Mouse (Mus musculus): ENCODE results near the gene Zbtb24.

Zbtb24 gene

DNA sequence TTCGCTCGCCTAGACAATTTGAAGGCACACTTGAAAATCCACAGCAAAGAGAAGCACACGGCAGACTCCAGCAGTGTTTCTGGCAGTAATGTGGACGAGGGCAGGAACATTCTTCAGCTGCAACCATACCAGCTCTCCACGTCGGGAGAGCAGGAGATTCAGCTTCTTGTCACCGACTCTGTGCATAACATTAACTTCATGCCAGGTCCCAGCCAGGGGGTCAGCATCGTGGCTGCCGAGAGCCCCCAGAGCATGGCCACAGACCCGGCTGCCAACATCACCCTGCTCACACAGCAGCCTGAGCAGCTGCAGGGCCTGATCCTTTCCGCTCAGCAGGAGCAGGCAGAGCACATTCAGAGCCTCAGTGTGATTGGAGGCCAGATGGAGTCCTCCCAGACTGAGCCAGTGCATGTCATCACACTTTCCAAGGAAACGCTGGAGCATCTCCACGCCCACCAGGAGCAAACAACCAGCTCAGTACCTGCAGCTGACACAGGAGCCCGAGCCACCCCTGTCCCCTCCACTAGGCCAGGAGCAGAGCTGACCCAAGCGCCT, 14.3 kb downstream of the Zbtb24 start:
- no peak for DNase-seq (ENCODE audit: low spot score in 2 of 2)

DNA sequence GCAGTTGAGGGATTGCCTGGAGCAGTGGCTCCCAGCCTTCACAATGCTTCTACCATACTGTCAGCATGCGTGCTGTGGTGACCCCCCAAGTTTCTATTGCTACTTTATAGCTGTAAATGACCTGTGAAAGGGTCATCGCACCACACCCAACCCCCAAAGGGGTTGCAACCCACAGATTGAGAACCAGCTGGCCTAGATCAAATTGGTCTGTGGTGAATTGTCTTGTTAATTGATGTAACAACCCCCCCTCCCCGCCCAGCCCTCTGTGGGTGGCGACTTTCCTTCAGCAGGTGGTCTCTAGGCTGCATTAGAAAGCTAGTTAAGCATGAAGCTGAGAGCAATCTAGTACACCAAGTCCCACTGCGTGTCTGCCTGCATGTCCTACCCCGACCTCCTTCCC, 17.1 kb downstream of the Zbtb24 start:
- no peak for DNase-seq (ENCODE audit: low spot score in 2 of 2)

DNA sequence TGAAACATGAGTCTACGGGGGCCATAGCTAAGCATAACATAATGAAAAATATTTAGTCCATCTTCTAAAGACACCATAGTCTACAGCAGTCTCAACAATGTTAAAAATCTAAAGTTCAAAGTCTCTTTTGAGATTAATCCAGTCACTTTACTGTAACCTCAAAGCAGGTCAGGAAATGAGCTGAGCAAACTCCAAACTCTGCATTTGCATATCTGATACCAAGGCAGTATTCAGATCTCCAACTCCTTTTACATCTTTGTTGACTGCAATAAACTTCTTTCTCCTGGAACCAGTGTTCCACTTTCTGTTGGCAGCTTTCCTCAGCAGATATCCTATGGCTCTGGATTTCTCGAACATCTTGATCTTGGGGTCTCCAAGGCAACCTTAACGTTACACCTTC, 20.5 kb downstream of the Zbtb24 start:
- no peak for DNase-seq (ENCODE audit: low spot score in 2 of 2)

- DNase-seq (ENCODE audit: low spot score in 2 of 2): no peak
These were observed 22.4 kb downstream of the Zbtb24 start for GRCm38 (mm10) chr10:41472534-41472933.

- DNase-seq (ENCODE audit: low spot score in 2 of 2): no peak
These were observed 22.8 kb downstream of the Zbtb24 start for GRCm38 (mm10) chr10:41472962-41473481.

GRCm38 (mm10) chr10:41473782-41474468, 23.7 kb downstream of the Zbtb24 start:
- DNase-seq (ENCODE audit: low spot score in 2 of 2): no peak

DNA sequence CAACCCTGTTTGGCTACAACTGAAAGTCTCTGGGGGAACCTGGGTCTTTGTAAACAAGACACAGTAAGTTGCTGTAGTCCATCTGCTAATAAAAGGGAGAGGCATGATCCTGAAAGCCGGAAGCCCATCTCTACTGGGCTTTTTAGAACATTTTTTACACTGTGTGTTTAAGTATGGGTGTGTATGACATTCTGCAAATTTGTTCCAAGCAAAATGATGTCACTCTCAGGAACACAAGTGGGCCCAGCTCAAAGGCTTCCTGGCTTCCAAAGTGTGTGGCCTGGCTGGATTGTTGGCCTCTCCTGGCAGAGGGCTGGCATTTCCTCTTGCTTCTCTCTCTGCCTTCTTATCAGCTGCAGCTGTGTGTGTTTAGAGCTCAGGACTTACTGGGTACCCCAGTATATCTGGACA, 24.8 kb downstream of the Zbtb24 start:
- DNase-seq (ENCODE audit: low spot score in 2 of 2): no peak

DNA sequence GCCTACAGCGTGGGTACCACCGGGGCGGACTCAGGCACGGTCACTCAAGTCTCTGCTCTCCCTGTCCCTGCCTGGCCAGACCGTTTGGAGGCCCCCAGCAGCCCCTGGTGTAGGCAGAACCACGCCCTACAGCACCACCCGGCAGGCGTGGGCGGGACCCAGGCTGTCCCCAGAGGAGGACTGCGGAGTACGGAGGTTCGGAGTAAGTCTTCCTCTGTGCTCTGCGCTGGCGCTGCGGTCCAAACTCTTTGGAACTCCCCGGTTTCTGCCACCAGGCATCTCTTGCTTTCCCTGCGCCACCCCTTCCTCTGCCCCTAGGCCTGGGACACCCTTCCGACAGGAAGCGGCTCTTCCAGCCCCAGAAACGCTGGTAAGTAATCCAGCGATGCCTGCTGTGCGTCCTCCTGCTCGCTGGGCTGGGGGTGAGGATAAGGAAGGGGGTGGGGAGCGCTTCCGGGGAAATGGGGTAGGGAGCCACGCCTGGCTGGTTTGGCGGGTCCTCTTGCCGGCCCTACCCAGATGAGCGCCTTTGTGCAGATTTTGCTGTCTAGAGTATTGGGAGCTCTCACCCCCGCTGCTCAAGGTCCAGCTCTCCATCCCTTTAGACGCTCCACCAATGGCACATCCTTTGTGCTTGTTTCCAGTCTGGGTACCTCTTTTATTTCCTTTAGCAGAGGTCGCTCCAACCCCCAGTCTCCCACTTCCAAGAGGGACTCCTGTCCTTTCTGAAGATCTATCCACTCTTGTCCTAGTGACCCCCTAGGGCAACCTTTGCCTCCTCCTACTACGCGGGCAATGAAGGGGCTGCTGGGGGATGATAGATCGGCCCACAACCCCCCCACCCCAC, 26.2 kb downstream of the Zbtb24 start, which contains the start of gene Mical1:
Gene Mical1, plus strand, starts transcription at position 144 of the 847 bp plus-strand sequence.
- peak; percentile 34 to 57 for DNase-seq (ENCODE audit: low spot score in 2 of 2)

DNA sequence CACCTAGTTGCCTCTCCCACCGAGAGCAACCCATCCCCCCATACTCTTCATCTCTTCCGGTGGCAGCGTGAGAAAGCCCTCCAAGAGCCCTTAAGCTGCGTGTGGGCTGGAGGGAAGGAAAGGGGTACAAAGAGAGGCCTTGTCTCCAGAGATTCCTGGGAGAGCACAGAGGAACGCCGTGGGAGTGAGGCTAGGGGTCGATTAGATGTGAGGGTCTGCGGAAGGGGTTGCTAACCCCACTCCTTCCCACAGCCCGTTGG, 26.8 kb downstream of the Zbtb24 start:
- no peak for DNase-seq (ENCODE audit: low spot score in 2 of 2)

DNA sequence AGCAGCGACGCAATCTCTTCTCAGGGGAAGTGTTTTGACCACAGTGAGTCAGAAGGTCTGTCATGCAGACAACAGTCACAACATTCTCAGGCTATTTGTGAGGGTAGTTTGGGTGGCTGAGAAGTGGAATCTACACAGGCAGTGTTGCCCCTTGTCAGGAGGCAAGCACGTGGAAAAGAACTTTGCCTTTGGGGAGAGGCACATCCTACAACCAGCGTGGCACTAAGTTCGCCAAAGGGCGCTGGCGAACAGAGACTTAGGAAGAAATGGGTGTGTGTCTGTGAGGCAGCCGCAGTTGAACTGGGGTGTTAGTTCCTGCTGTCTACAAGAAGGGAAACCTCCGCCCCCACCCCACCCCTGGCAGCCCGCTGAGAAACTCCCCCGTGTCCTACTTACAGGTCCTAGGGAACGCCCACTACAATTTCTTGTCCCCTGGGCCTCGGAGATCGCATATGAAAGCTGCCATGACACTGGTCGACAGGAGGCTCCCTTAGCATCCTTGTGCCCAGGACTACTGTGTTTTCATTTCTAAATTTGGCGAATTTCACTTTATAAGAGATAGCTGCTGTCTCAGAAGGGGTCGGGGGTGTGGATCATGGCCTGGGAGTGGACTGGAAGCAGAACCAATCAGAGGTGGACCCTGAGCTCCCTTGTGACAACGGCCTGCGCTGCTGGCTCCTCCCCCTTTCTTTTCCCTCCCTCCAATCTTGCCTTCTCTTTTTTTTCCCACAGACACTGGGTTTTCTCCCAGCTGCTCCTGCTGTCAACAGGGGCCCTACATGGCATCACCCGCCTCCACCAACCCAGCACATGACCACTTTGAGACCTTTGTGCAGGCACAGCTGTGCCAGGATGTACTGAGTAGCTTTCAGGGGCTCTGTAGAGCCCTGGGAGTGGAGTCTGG, 27.3 kb downstream of the Zbtb24 start:
- peak; percentile 33 to 59 for DNase-seq (ENCODE audit: low spot score in 2 of 2)

DNA sequence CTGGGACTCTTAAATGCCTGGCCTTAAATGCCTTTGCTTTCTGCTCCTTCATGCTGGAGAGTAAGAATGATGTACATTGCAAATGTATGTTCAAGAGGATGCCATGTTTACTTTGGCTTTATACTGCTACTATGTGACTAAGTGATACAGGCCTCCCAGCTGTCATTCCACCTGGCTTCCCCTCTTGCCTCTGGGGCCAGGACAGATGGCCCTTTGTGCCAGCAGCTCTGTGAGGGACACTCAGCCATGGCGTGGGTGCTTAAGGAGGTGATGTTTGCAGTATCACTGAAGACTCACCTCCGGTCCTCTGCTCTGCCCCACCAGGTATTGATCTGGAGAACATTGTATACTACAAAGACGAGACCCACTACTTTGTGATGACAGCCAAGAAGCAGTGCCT, 29.8 kb downstream of the Zbtb24 start:
- DNase-seq (ENCODE audit: low spot score in 2 of 2): no peak

GRCm38 (mm10) chr10:41480938-41481880, 31.0 kb downstream of the Zbtb24 start:
- DNase-seq (ENCODE audit: low spot score in 2 of 2): no peak

GRCm38 (mm10) chr10:41482446-41482845, 32.3 kb downstream of the Zbtb24 start:
- DNase-seq (ENCODE audit: low spot score in 2 of 2): no peak

GRCm38 (mm10) chr10:41485778-41486177, 35.6 kb downstream of the Zbtb24 start:
- DNase-seq (ENCODE audit: low spot score in 2 of 2): no peak

DNA sequence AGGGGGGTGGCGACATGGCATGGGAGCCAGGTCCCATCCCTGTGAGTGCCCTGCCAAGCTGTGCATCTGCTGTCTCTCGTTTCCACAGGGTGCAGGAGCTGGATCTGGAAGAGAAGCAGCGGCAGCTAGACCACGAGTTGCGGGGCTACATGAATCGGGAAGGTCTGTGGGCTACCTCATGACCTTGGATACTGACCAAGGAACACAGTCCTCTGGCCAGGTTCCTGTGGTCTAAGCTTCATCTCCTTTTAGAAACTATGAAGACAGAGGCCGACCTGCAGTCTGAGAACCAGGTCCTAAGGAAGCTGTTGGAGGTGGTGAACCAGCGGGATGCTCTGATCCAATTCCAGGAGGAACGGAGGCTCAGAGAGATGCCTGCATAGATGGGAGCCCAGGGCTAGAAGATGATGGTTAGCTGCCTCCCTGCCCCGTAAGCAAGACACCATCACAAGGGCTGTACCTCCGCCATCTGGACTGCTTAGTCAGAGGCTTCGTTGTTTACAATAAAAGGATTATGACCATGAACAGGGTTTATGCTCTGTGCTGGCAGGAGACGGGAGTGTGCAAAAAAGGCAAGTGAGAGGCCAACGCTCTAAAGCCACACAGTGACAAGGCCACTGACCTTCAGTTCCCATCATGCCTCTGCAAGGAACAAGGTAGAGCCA, 36.5 kb downstream of the Zbtb24 start:
- DNase-seq (ENCODE audit: low spot score in 2 of 2): no peak

DNA sequence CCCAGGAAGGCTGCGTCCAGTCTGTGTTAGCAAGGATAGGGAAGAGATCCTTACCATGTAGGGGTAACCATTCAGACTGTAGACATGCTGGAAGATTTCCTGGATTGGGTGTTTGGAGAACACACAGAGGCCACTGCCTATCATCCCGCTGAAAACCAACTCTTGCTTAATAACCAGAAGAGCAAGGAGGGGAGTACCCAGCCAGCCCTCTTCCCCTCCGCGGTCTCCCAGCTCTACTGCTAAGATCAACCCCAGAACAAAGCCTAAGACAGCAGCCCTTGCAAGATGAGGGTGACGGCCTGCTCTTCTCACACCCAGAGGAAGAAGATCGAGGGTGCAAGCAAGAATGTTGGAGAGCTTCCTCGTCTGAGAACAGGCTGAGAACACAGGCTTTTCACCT, 38.7 kb downstream of the Zbtb24 start:
- DNase-seq (ENCODE audit: low spot score in 2 of 2): no peak

- no peak for DNase-seq (ENCODE audit: low spot score in 2 of 2)
These were observed 39.1 kb downstream of the Zbtb24 start for GRCm38 (mm10) chr10:41489294-41489693.

DNA sequence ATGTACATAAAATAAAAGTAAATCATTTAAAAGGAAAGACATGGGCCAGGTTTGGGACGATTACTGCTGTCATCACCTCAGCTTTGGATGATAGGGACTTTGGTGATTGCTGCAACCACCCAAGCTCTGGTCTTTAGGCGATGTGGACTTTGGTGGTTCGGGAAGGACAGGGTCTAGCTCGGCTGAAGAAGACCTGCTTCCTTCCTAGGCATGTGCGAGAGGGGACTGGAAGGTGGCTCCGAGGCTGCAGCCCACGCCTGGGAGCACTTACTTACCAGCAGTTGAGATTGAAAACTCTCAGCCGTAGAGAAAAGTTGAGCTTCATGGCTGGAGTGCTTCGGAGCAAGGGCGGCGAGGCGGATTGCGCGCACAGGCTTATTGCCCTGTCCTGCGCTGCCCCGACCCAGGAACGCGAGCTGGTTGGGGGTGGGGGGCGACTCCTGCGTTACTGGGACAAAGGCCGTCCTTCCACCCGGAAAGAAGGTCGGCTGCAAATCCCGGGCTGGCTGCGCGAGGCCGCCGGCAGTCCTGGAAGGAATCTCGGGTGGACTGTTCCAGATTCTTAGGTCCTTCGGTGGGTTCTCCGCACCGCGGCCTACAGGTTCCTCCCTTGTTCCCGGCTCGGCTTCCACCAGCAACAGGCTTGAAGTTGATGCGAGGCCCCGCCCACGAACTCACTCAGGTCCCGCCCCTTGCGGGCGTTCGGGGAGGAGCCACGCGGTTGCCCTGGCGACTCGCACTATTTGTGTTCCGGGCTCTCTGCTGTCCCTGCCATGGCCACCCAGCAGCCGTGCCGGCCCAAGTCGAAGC, 39.7 kb downstream of the Zbtb24 start, which contains the start of the genes Smpd2 and Ppil6:
Gene Smpd2, minus strand, starts transcription at position 662 of the 810 bp plus-strand sequence.
Gene Ppil6, plus strand, starts transcription at position 732 of the 810 bp plus-strand sequence.
- peak; percentile 94 to 95 for DNase-seq (ENCODE audit: low spot score in 2 of 2)

DNA sequence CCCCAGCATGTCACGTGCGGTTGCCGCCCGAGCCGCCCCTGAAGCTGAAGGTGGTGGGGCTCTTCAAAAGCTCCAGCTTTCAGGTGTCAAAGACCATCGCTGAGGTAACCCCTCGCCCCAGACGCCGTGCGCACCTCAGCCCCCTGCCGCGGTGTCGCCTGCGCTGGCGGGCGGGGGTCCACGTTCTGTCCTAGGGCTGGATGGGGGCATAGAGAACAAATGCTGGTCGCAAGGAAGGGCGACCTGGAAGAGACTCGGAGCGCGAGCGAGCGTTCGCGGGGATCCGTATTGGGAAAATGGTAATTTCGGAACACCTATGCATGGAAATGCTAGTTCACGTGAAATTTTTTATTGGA, 40.3 kb downstream of the Zbtb24 start:
- DNase-seq (ENCODE audit: low spot score in 2 of 2): no peak

Measured in right cerebral cortex, adult 2 months (tissue).